Mouse (Mus musculus) spleen, adult 2 months (tissue): Measurements from ENCODE around the gene Tmem150a.

Experiments used
- CTCF ChIP-seq: fragments of 200-500 bp; IDR thresholded peaks from 2 replicates; pipeline ENCODE4 v1.5.1; 2011; ENCODE audit warnings: mild to moderate bottlenecking, inconsistent platforms; ENCODE audit not compliant: insufficient read depth, insufficient read length, insufficient replicate concordance; ENCODE audit errors: extremely low read depth
- POLR2A ChIP-seq: fragments of 200-500 bp; IDR thresholded peaks from 2 replicates; pipeline ENCODE4 v1.6.1; 2011; ENCODE audit warnings: low read depth, low read length, inconsistent platforms

DNA sequence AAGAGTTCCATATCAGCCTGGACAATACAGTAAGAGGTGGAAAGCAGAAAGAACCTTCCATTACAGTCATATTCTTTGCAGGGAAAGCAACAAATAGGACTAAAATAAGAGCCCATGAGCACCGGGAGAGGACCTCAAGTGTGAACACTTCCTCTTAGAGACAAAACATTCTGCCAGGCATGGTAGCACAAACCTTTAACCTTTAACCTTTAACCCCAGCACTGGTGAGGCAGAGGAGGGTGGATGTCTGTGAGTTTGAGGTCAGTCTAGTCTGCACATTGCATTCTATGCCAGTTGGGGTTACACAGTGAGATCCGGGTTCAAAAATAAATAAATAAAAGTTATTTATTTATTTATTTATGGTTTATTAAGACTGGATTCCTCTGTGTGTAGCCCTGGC lies 14.8 kb upstream of the Tmem150a start:
- TF ChIP-seq CTCF (no peak), POLR2A (no peak)
